Mouse (Mus musculus): Measurements from ENCODE around the gene Gm17428.

- TF ChIP-seq EP300 (IDR thresholded peaks at IDR 0.05) (no peak), CTCF (IDR thresholded peaks at IDR 0.05) (no peak)
These were observed 29.2 kb downstream of the Gm17428 start for GRCm38 (mm10) chr14:55005967-55006366.
